Mouse (Mus musculus) forebrain, embryonic 15.5 days (tissue): ENCODE data around the gene 3110082J24Rik. TPM values are rescaled to one million over a fixed set of nuclear protein-coding genes. Genes with fewer than 3 reads are reported as not detected.

Source experiments
- ATAC-seq: fragments of 200-750 bp; cut with Nextera tagmentation; replicated peaks from 2 replicates; pipeline ENCODE4 v1.8.0; 2017; ENCODE audit warnings: mild to moderate bottlenecking, moderate TSS enrichment, moderate library complexity
- H3K27ac ChIP-seq: fragments of 300-500 bp; sonication (generic); replicated peaks from 2 replicates; pipeline ENCODE4 v1.5.1; 2015; ENCODE audit warnings: mild to moderate bottlenecking, inconsistent platforms
- H3K27me3 ChIP-seq: fragments of 300-500 bp; sonication (generic); 2 replicates; pipeline ENCODE4 v1.6.1; 2015; ENCODE audit warnings: inconsistent platforms
- H3K36me3 ChIP-seq: fragments of 300-500 bp; sonication (generic); 2 replicates; pipeline ENCODE4 v1.6.1; 2015; ENCODE audit warnings: mild to moderate bottlenecking, inconsistent platforms
- H3K4me1 ChIP-seq: fragments of 300-500 bp; sonication (generic); 2 replicates; pipeline ENCODE4 v1.6.1; 2015; ENCODE audit warnings: inconsistent platforms
- H3K4me2 ChIP-seq: fragments of 300-500 bp; sonication (generic); replicated peaks from 2 replicates; pipeline ENCODE4 v1.6.1; 2015; ENCODE audit warnings: mild to moderate bottlenecking, inconsistent platforms
- H3K4me3 ChIP-seq: fragments of 300-500 bp; sonication (generic); 2 replicates; pipeline ENCODE4 v1.5.1; 2015; ENCODE audit warnings: mild to moderate bottlenecking, inconsistent platforms
- H3K9ac ChIP-seq: fragments of 300-500 bp; sonication (generic); replicated peaks from 2 replicates; pipeline ENCODE4 v1.6.1; 2015; ENCODE audit warnings: mild to moderate bottlenecking, inconsistent platforms
- H3K9me3 ChIP-seq: fragments of 300-500 bp; sonication (generic); 2 replicates; pipeline ENCODE4 v1.6.1; 2016; ENCODE audit warnings: inconsistent platforms
- WGBS: fragments of 180-500 bp; shearing (Covaris S2); methylation state at CpG from one replicate; pipeline ENCODE4 v1.1.7; 2015; ENCODE audit warnings: mixed read lengths; 5-methylcytosine and 5-hydroxymethylcytosine counted together
- polyA plus RNA-seq: library from polyadenylated mRNA; unstranded; fragments of >200 nt; fragmentation: Nextera tagmentation; extraction: Ambion mirVana; gene quantifications from 2 replicates; pipeline ENCODE4 v1.2.1, GENCODE M21; 2015

Gene 3110082J24Rik
- polyA plus RNA-seq = 2.9 and 3.1 TPM in 2 replicates

DNA sequence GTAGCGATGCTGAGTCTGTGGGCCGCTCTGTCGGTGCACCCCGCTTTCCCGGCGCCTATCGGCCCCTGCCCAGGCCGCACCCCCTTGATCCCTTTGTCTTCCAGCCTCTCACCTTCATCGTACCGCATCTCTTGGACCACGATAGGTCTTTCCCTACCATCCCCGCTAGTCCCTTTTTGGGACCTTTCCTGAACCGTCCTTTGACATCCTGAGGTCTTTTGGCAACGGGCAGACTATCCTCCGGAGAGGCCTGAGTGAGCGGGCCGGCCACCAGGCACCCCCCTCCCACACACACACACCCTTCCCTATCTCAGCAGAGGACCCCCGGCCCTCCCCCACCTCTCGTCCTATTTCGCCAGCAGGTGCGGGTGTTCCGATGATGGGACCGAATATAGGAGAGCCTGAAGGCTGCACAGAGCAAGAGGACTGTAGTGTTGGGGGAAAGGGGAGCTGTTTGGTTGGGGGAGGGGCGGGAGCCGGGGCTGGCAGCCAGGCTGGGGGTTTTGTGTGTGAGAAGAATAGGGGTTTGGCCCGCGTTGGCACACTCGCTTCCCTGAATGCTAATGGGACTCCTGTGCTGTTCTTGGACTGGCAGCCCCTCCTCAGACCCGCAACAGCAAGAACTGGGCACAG lies at the start of gene 3110082J24Rik:
Gene 3110082J24Rik, minus strand, starts transcription at position 419 of the 633 bp plus-strand sequence.
- peak within 1 kb of the TSS; percentile 84 for H3K27ac ChIP-seq
- no peaks in the 10 kb centered on the region for H3K27me3 ChIP-seq
- H3K4me2 ChIP-seq = peak within 1 kb of the TSS; percentile 86
- WGBS = under 1% methylated on average over 29 of the region's 29 CpGs
- peak within 1 kb of the TSS; percentile 77 for H3K4me3 ChIP-seq
- peaks cover 58% of the 10 kb centered on the region for H3K4me1 ChIP-seq
- peak; percentile 74 for ATAC-seq
- no peaks in the 10 kb centered on the region for H3K36me3 ChIP-seq
- H3K9me3 ChIP-seq = no peaks in the 10 kb centered on the region
- H3K9ac ChIP-seq = peak within 1 kb of the TSS; percentile 71

DNA sequence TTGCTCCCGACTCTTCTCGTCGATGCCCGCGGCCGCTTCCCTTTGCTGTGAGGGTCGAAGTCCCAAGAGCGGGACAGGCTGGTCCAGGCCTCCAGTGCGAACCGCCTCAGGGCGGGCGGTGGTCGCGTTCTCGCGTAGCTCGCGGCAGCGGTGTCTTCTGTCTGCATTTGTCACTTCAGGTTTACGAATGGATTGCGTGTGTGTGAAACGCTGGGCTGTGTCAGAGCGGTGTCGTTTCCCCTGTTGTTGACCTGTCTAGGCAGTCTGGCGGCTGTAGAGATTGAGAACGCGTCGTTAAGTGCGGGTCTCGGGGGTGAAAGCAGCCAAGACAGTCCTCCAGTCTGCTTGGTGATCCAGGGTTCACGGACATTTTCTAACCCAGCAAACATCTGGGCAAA lies 49.5 kb upstream of the 3110082J24Rik start:
- under 1% methylated on average over 31 of the region's 31 CpGs for WGBS
- no peaks in the 10 kb centered on the region for H3K9me3 ChIP-seq
- H3K4me2 ChIP-seq = peak overlapping the region; percentile 85
- H3K27ac ChIP-seq = peak overlapping the region; percentile 88
- H3K27me3 ChIP-seq = no peaks in the 10 kb centered on the region
- H3K4me1 ChIP-seq = peaks cover 32% of the 10 kb centered on the region
- peak overlapping the region; percentile 87 for H3K9ac ChIP-seq
- peak overlapping the region; percentile 93 for H3K4me3 ChIP-seq
- H3K36me3 ChIP-seq = no peaks in the 10 kb centered on the region
- ATAC-seq = peak; percentile 76

DNA sequence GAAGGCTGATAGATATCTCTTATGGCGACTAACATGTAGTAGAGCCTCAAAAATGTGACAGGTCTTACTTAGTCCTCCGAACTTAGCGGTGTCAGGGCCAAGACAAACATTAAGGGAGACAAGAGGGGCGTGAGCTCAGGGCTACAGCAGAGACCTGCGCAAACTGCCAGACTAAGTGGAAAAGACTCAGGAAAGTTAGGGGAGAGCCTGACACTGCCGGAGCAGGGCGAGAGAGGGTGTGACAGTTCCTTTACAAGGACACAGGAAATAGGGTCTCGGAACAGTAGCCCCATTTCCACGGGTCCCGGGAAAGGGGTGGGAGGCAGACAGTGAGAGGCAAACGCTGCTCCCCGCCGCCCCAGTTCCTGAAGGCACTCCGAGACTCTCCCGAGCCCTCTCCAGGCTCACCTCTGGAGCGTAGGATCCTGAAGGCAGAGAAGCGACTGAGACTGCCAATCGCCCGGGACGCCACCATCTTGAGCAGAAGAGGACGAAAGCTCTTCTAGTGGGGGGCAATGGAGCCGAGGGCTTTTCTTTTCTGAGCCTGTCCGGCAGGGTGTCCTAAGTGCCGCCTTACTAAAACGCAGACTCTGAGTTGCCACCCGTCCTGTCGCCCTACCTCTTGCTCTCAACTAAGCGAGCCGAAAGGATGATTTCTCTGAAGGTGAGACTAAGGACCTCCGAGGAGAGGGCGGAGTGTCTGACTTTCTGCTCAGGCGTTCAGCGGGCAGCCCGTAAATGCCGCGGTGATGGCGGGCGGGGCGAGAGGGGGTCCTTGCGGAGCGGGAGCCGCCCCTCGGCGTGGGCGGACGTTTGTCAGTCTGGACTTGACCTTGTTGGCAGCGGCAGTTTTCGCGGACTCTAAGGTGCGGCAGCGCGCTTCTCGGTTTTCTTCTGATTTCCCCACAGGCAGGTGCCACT lies 48.8 kb upstream of the 3110082J24Rik start, which contains the start of the genes Hadha and Hadhb:
Gene Hadha, minus strand, starts transcription at position 689 of the 921 bp plus-strand sequence.
Gene Hadhb, plus strand, starts transcription at position 775 of the 921 bp plus-strand sequence.
- no peaks in the 10 kb centered on the region for H3K9me3 ChIP-seq
- under 1% methylated on average over 53 of the region's 53 CpGs for WGBS
- H3K4me2 ChIP-seq = peak within 1 kb of the TSS; percentile 85
- peak; percentile 90 for ATAC-seq
- peaks cover 32% of the 10 kb centered on the region for H3K4me1 ChIP-seq
- H3K27ac ChIP-seq = peak within 1 kb of the TSS; percentile 88
- peak within 1 kb of the TSS; percentile 93 for H3K4me3 ChIP-seq
- H3K36me3 ChIP-seq = no peaks in the 10 kb centered on the region
- peak within 1 kb of the TSS; percentile 87 for H3K9ac ChIP-seq
- no peaks in the 10 kb centered on the region for H3K27me3 ChIP-seq

DNA sequence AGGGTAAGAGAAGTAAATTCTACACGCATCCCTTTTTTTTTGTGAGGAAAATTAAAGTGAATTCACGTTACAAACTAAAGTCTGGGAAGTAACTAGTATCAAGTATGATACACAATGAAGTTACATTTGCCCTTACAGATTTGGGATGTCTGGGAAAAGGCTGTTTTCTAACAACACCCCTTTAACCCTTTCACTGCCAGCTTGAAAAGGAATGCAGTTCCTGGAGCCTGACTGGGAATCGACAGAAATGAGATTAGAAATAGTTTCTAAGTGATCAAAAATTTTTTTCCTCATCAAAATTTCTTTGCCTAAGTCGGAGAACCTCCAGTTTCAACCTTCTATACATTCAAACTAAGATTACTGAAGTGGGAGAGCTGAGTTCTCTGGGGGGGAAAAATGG lies 48.1 kb upstream of the 3110082J24Rik start:
- Histone ChIP-seq H3K4me2 (peak overlapping the region; percentile 85), H3K27me3 (no peaks in the 10 kb centered on the region), H3K4me1 (peaks cover 32% of the 10 kb centered on the region), H3K4me3 (peak overlapping the region; percentile 93), H3K36me3 (no peaks in the 10 kb centered on the region), H3K9ac (peak overlapping the region; percentile 87), H3K27ac (no peak overlapping the region), H3K9me3 (no peaks in the 10 kb centered on the region)
- ATAC-seq = no peak
- WGBS = 17% methylated on average over 4 of the region's 4 CpGs

DNA sequence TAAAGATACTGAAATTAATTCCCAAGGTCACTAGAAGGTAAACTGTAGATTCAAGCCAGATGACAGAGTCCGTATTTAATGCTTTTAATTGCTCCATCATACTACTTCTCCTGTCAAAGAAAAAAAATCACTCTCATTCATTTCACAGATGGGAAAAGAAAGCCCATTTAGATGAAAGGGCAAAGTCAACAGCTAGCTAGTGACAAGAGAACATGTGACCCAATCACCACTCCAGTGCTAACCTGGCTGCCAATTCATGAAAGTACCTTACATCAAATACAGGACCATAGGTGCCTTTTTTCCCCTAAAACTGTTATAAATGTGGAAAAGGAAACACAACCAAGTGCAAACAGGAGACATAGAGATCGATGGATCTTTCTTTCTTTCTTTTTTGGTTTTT lies 47.3 kb upstream of the 3110082J24Rik start:
- Histone ChIP-seq H3K4me1 (peaks cover 32% of the 10 kb centered on the region), H3K4me2 (no peak overlapping the region), H3K27me3 (no peaks in the 10 kb centered on the region), H3K36me3 (no peaks in the 10 kb centered on the region), H3K9ac (no peak overlapping the region), H3K4me3 (peak overlapping the region; percentile 5; the same call in 1 of the 2 replicates), H3K27ac (no peak overlapping the region), H3K9me3 (no peaks in the 10 kb centered on the region)
- ATAC-seq = no peak
- WGBS = 92% methylated on average over 2 of the region's 2 CpGs

DNA sequence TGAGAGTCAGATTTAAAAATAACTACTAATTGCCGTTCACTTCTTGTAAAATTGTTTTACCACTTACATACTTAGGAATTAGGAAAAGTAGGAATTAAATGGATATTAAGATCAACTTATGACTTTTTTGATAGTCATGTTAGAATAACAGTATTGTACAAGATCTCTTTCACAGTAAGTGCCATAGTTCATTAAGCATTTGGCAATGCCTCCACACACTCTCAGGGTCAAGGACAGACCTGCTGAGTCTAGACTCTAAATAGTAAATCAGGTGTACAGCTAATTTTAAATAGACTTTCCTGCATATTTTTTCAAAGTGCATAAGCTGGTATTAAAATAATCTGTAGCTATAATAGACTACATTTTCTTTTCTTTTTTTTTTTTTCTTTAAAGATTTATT lies 46.5 kb upstream of the 3110082J24Rik start:
- no peaks in the 10 kb centered on the region for H3K27me3 ChIP-seq
- no peak overlapping the region for H3K4me2 ChIP-seq
- no peak for ATAC-seq
- no peaks in the 10 kb centered on the region for H3K9me3 ChIP-seq
- WGBS = 80% methylated on average over 1 of the region's 1 CpGs
- H3K9ac ChIP-seq = no peak overlapping the region
- H3K27ac ChIP-seq = no peak overlapping the region
- no peaks in the 10 kb centered on the region for H3K36me3 ChIP-seq
- H3K4me1 ChIP-seq = peaks cover 32% of the 10 kb centered on the region
- no peak overlapping the region for H3K4me3 ChIP-seq

DNA sequence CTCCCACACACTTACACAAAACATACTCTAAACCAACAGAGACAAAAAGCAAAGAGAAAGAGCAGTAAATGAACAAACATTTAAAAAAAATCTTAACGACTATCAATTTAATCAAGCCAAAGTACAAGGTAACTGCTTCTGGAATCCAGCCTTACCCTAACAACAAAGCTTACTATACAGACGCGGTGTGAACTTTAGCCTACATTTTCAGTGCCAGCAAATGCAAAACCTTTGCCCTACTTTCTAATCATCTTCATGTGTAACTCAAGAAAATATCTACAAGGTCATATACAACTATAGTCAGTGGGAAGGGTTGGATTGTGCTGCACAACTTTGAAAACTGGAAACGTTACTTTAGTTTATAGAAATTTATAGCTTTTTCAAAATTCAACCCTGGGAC lies 46.1 kb upstream of the 3110082J24Rik start:
- ATAC-seq = no peak
- WGBS = 27% methylated on average over 4 of the region's 4 CpGs
- Histone ChIP-seq H3K27ac (no peak overlapping the region), H3K36me3 (peaks cover 2% of the 10 kb centered on the region), H3K9me3 (no peaks in the 10 kb centered on the region), H3K4me3 (no peak overlapping the region), H3K4me1 (peaks cover 29% of the 10 kb centered on the region), H3K9ac (no peak overlapping the region), H3K27me3 (no peaks in the 10 kb centered on the region), H3K4me2 (no peak overlapping the region)

DNA sequence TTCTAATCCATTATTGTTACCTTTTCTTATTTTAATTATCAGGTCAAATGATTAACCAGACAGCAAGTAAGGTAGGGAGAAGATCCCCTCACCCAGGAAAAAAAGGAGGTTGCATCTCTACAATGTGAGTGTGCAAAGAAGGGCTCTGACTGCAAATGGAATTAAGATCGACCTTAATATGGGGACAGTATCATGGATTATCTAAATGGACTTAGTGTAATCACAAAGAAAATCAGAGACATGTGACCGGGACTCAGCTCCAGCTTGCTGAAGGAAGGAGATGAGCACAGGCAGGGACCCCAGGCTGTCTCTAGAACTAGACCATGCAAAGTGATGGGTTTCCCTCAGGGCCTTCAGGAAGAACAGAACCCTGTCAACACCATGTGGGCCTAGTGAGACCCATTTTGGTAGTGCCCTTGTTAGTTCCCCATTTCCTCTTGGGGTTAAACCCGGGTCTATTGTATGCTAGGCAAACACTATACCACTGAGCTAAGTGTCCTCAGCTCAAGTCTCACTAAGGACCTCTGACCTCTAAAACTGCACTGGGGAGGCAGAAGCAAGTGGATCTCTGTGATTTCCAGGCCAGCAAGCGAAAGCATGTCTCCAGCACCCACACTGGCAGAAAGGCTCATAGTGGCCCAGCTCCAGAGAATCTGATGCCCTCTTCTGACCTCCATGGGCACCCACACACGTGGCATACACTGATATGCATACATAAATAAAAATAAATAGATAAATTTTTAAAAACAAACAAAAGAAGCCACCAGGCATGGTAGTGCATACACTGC lies 42.4 kb upstream of the 3110082J24Rik start:
- Histone ChIP-seq H3K4me1 (peaks cover 10% of the 10 kb centered on the region), H3K27me3 (no peaks in the 10 kb centered on the region), H3K4me2 (no peak overlapping the region), H3K9me3 (no peaks in the 10 kb centered on the region), H3K4me3 (no peak overlapping the region), H3K27ac (no peak overlapping the region), H3K36me3 (peaks cover 33% of the 10 kb centered on the region), H3K9ac (no peak overlapping the region)
- 89% methylated on average over 5 of the region's 5 CpGs for WGBS
- ATAC-seq = no peak

DNA sequence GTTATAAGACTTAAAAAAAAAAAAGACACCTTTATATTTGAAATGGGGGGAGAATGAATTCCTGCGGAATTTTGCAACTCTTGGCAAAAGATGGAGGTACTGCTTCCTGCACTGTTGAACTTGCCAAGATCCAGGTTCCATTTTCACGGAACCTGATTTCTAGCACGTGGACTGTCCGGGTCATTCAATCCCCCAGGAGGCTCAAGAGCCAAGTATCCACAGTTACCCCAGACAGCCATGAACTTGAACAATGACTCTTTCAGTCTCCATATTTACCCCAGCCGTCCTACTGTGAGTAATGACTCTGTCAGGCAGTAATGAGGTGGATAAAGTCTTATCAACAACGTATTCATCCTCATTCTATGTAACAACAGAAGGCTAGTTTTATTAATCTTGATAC lies 40.6 kb upstream of the 3110082J24Rik start:
- 84% methylated on average over 6 of the region's 6 CpGs for WGBS
- ATAC-seq = no peak
- H3K27me3 ChIP-seq = no peaks in the 10 kb centered on the region
- H3K4me3 ChIP-seq = no peak overlapping the region
- H3K9me3 ChIP-seq = no peaks in the 10 kb centered on the region
- no peak overlapping the region for H3K27ac ChIP-seq
- peaks cover 51% of the 10 kb centered on the region for H3K36me3 ChIP-seq
- H3K9ac ChIP-seq = no peak overlapping the region
- H3K4me2 ChIP-seq = no peak overlapping the region
- H3K4me1 ChIP-seq = peaks cover under 1% of the 10 kb centered on the region; the same call in 1 of the 2 replicates

DNA sequence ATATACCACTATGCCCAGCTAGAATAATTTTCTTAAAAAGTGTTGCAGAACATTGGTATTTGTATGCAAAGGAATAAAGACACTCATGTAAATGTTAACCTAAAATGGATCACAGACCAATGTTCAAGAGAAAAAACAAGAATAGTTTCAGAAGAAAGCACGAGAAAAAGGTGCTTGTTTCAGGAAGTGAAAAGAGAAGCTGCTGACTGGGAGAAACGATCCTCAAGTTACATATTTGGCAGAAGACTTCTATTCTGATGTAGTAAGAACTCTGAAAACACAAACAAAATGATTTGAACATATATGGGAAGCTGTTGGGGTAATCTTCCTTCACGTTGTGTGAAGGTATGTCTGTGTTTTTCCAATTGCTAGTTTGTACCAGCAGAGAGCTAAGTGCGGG lies 32.3 kb upstream of the 3110082J24Rik start:
- no peaks in the 10 kb centered on the region for H3K27me3 ChIP-seq
- no peaks in the 10 kb centered on the region for H3K4me1 ChIP-seq
- no peak overlapping the region for H3K9ac ChIP-seq
- no peak overlapping the region for H3K4me2 ChIP-seq
- H3K36me3 ChIP-seq = peaks cover 81% of the 10 kb centered on the region
- H3K4me3 ChIP-seq = no peak overlapping the region
- 93% methylated on average over 4 of the region's 4 CpGs for WGBS
- H3K9me3 ChIP-seq = no peaks in the 10 kb centered on the region
- no peak overlapping the region for H3K27ac ChIP-seq
- no peak for ATAC-seq

DNA sequence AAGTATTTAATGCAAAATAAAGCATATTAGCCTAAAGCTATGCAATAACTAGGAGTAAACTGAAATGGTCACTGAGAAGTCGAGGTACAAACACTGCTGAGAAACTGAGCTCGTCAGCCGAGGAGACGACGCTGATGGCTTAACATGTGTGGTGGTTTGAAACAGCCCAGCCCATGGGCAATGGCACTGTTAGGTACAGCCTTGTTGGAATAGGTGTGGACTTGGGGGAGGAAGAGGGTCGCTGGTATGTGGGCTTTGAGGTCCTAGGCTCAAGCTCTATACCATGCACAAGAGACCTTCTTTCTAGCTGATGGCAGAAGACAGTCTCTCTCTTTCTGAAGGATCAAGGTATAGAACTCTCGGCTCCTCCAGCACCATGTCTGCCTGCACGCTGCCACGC lies 31.4 kb upstream of the 3110082J24Rik start:
- Histone ChIP-seq H3K9ac (no peak overlapping the region), H3K27me3 (no peaks in the 10 kb centered on the region), H3K9me3 (no peaks in the 10 kb centered on the region), H3K4me1 (no peaks in the 10 kb centered on the region), H3K36me3 (peaks cover 81% of the 10 kb centered on the region), H3K4me2 (no peak overlapping the region), H3K27ac (no peak overlapping the region), H3K4me3 (no peak overlapping the region)
- ATAC-seq = no peak
- WGBS = 93% methylated on average over 9 of the region's 9 CpGs
